Mouse (Mus musculus) embryonic facial prominence, embryonic 13.5 days (tissue): ENCODE data around the gene Prtg. TPM values are rescaled to one million over a fixed set of nuclear protein-coding genes. Genes with fewer than 3 reads are reported as not detected.

Experiments
- ATAC-seq: fragments of 200-750 bp; cut with Nextera tagmentation; 2 replicates; pipeline ENCODE4 v1.8.0; 2017; ENCODE audit warnings: low read depth; ENCODE audit not compliant: insufficient number of reproducible peaks, insufficient read depth, low FRiP score, low TSS enrichment
- H3K27ac ChIP-seq: fragments of 300-500 bp; sonication (generic); 2 replicates; pipeline ENCODE4 v1.5.1; 2015; ENCODE audit warnings: moderate library complexity, mild to moderate bottlenecking, inconsistent platforms
- H3K27me3 ChIP-seq: fragments of 300-500 bp; sonication (generic); 2 replicates; pipeline ENCODE4 v1.6.1; 2015; ENCODE audit warnings: mild to moderate bottlenecking, inconsistent platforms
- H3K36me3 ChIP-seq: fragments of 300-500 bp; sonication (generic); 2 replicates; pipeline ENCODE4 v1.6.1; 2015; ENCODE audit warnings: mild to moderate bottlenecking, inconsistent platforms
- H3K4me1 ChIP-seq: fragments of 300-500 bp; sonication (generic); 2 replicates; pipeline ENCODE4 v1.6.1; 2015; ENCODE audit warnings: inconsistent platforms
- H3K4me2 ChIP-seq: fragments of 300-500 bp; sonication (generic); 2 replicates; pipeline ENCODE4 v1.6.1; 2015; ENCODE audit warnings: moderate library complexity, mild to moderate bottlenecking, inconsistent platforms
- H3K4me3 ChIP-seq: fragments of 300-500 bp; sonication (generic); 2 replicates; pipeline ENCODE4 v1.5.1; 2015; ENCODE audit warnings: mild to moderate bottlenecking, inconsistent platforms
- H3K9ac ChIP-seq: fragments of 300-500 bp; sonication (generic); 2 replicates; pipeline ENCODE4 v1.6.1; 2015; ENCODE audit warnings: mild to moderate bottlenecking, inconsistent platforms
- H3K9me3 ChIP-seq: fragments of 300-500 bp; sonication (generic); 2 replicates; pipeline ENCODE4 v1.6.1; 2016; ENCODE audit warnings: inconsistent platforms
- WGBS: fragments of 180-500 bp; shearing (Covaris S2); methylation state at CpG from one replicate; pipeline ENCODE4 v1.1.7; 2015; ENCODE audit warnings: mixed read lengths; 5-methylcytosine and 5-hydroxymethylcytosine counted together
- polyA plus RNA-seq: library from polyadenylated mRNA; unstranded; fragments of >200 nt; fragmentation: Nextera tagmentation; extraction: Ambion mirVana; gene quantifications from 2 replicates; pipeline ENCODE4 v1.2.1, GENCODE M21; 2015

Prtg gene
- polyA plus RNA-seq, 1 experiment from 2014 or later, result 1.8 TPM

DNA sequence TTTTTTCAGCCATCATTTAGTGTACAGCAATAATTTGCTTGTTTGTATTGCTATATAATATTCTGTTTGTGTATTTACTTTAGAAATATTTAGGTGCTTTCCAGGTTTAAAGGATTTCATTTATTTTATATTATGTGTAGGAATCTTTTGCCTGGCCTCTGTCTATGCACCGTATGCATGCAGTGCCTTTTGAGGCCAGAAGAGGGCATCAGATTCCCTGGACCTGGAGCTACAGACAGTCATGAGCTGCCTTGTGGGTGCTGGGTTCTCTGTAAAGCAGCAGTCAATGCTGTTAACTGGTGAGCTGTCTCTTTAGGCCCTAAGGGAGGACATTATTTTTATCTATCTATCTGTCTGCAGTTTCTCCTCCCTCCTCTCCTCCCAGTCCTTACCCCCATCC, 148.9 kb downstream of the Prtg start:
- Histone ChIP-seq H3K27ac (no peak overlapping the region), H3K36me3 (no peaks in the 10 kb centered on the region), H3K4me3 (no peak overlapping the region), H3K4me2 (no peak overlapping the region), H3K9me3 (no peaks in the 10 kb centered on the region), H3K27me3 (no peaks in the 10 kb centered on the region), H3K4me1 (peaks cover 11% of the 10 kb centered on the region; the same call in 1 of the 2 replicates), H3K9ac (no peak overlapping the region)
- WGBS, result 11% methylated on average over 1 of the region's 1 CpGs
- ATAC-seq, result no peak

DNA sequence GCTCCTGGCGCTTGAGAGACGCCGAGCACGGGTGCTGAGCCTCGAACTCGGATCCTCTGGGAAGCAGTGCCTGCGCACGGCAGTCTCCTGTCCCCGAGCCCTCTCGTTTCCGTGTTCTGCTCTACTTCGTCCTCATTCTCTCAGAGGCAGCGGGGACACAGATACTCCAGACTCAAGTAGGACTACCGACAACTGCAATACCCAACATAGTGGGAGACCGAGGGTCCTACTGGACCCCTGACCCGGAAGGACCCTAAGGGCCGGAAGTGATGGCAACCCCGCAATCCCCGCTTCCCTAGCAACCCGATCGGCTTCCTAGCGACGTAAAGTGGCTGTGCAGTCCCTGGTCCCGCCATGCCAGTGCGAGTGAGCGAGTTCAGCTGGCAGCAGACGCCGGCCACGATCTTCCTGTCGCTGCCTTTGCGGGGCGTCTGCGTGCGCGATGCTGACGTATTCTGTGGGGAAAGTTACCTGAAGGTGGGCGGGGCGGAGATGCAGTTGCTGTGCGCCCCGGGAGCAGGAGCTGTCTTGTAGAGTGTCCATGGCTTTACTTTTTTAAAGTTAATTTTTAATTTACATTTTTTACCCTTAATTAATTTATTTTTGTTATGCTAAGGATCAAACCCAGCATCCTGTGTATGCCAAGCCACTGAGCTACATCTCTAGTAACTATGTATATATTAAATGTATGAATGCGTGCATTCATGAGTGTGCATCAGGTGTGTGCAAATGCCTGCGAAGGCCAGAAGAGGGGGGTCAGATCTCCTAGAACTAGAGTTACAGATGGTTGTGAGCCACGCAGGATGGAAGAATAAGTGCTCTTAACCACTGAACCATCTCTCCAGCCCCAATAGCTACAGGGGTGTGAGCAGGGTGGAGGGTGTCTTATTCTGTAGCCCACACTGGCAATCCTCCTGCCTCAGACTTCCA, 152.1 kb downstream of the Prtg start, which contains the start of the genes Dyx1c1 and Gm44503:
Gene Dyx1c1 (plus strand): TSS at position 265 of the 930 bp plus-strand sequence.
Gene Gm44503 (plus strand): TSS at position 332 of the 930 bp plus-strand sequence.
- Histone ChIP-seq H3K4me1 (peaks cover 8% of the 10 kb centered on the region; the same call in 1 of the 2 replicates), H3K9me3 (no peaks in the 10 kb centered on the region), H3K27ac (peak within 1 kb of the TSS; percentile 75), H3K27me3 (no peaks in the 10 kb centered on the region), H3K36me3 (no peaks in the 10 kb centered on the region), H3K4me3 (peak within 1 kb of the TSS; percentile 64), H3K4me2 (peak within 1 kb of the TSS; percentile 77), H3K9ac (peak within 1 kb of the TSS; percentile 68)
- 2% methylated on average over 43 of the region's 43 CpGs for WGBS
- ATAC-seq, result peak; percentile 68; the same call in 1 of the 2 replicates

DNA sequence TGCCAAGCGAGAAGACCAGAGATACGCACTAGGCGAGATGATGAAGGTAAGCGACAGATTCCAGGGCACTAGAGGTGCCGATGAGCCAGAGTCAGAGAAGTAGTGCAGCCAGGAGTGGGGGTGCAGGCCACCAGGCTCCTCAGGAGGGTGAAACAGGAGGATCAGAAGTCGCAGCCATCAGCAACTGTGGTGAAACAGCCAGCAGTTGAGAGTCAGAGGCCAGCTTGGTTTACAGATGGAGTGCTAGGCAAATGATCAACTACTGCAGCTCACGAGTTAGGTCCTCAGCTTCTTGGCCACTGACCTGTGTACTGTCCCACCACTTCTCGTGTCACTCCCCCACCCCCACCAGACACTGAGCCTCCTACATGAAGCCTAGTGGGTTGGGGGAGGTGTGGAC, 154.7 kb downstream of the Prtg start:
- no peak overlapping the region for H3K4me3 ChIP-seq
- no peaks in the 10 kb centered on the region for H3K27me3 ChIP-seq
- H3K4me1 ChIP-seq, result peaks cover 8% of the 10 kb centered on the region; the same call in 1 of the 2 replicates
- H3K9me3 ChIP-seq, result no peaks in the 10 kb centered on the region
- no peak overlapping the region for H3K27ac ChIP-seq
- no peak overlapping the region for H3K4me2 ChIP-seq
- no peaks in the 10 kb centered on the region for H3K36me3 ChIP-seq
- 77% methylated on average over 8 of the region's 8 CpGs for WGBS
- no peak for ATAC-seq
- no peak overlapping the region for H3K9ac ChIP-seq

DNA sequence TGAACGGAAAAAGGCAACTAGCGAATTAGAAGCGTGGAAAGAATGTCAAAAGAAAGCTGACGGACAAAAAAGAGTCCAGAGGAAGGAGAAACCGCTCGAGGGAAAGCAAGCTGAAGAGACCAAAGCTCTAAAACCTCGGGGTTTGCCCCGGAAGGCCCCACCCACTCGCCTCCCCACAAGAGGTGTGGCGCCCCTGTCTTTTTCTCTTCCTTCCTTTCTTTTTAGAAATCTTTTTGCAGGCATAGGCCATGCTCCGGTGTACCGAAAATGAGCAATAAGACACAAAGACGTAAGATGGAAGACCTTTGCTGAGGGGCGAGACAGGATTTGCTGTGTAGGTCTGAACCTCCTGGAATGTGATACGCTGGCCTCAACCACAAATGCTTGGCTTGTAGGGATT, 155.3 kb downstream of the Prtg start:
- ATAC-seq, result no peak
- H3K9ac ChIP-seq, result no peak overlapping the region
- 71% methylated on average over 15 of the region's 15 CpGs for WGBS
- H3K27me3 ChIP-seq, result no peaks in the 10 kb centered on the region
- 0 out of 2 replicates have a peak overlapping the region, but pooled peaks have one; percentile 9 for H3K27ac ChIP-seq
- no peak overlapping the region for H3K4me3 ChIP-seq
- H3K9me3 ChIP-seq, result no peaks in the 10 kb centered on the region
- H3K4me1 ChIP-seq, result peaks cover 8% of the 10 kb centered on the region; the same call in 1 of the 2 replicates
- no peaks in the 10 kb centered on the region for H3K36me3 ChIP-seq
- no peak overlapping the region for H3K4me2 ChIP-seq

Other genes starting within 250 kb of the Prtg start
- gene Nedd4, start 144.5 kb upstream of the Prtg start, polyA plus RNA-seq, result 659 and 711 TPM in 2 replicates
- 10.6 and 10.8 TPM in 2 replicates for gene Pygo1, start 118.8 kb downstream of the Prtg start, polyA plus RNA-seq
- gene Dyx1c1, start 151.9 kb downstream of the Prtg start, polyA plus RNA-seq, result 1.5 and 1.6 TPM in 2 replicates
- gene Gm44503, start 152.0 kb downstream of the Prtg start, polyA plus RNA-seq, result not detected in 2 replicates
- 13.3 and 15.4 TPM in 2 replicates for gene Ccpg1os, start 178.5 kb downstream of the Prtg start, polyA plus RNA-seq
- 20.6 and 28.8 TPM in 2 replicates for gene Ccpg1, start 178.6 kb downstream of the Prtg start, polyA plus RNA-seq
- gene Pigb, start 233.5 kb downstream of the Prtg start, polyA plus RNA-seq, result 14.1 and 14.3 TPM in 2 replicates
- gene Rab27a, start 238.0 kb downstream of the Prtg start, polyA plus RNA-seq, result 9.7 and 10.1 TPM in 2 replicates